Mouse (Mus musculus): ENCODE results near the gene Kcnab1. TPM values are rescaled to one million over a fixed set of nuclear protein-coding genes. Genes with fewer than 3 reads are reported as not detected.

The Kcnab1 gene
- polyA plus RNA-seq, 1 experiment, result 0.07 TPM

GRCm38 (mm10) chr3:65175819-65176218 is 66.6 kb downstream of the Kcnab1 start:
- H3ac ChIP-seq (ENCODE audit: control insufficient read depth, insufficient read length, low read depth), result no peak overlapping the region
- H3K27me3 ChIP-seq (ENCODE audit: control insufficient read depth, insufficient read depth, insufficient read length), result no peaks in the 10 kb centered on the region
- H3K36me3 ChIP-seq (ENCODE audit: control insufficient read depth, insufficient read depth), result no peaks in the 10 kb centered on the region
- no peaks in the 10 kb centered on the region for H3K79me3 ChIP-seq (ENCODE audit: low read depth)
- H3K4me3 ChIP-seq (ENCODE audit: insufficient read depth, poor library complexity, severe bottlenecking), result no peak overlapping the region
- H3K79me2 ChIP-seq (ENCODE audit: control insufficient read depth, insufficient read depth), result no peaks in the 10 kb centered on the region
- TF ChIP-seq USF1 (IDR thresholded peaks at IDR 0.05; ENCODE audit: low read depth) (no peak), CEBPB (IDR thresholded peaks at IDR 0.05; ENCODE audit: low read depth) (no peak), MYOG (IDR thresholded peaks at IDR 0.05; ENCODE audit: control insufficient read depth, extremely low read depth, insufficient read length) (no peak), FOSL1 (IDR thresholded peaks at IDR 0.05; ENCODE audit: insufficient read depth, low read length, poor library complexity, severe bottlenecking) (no peak), MYOD1 (IDR thresholded peaks at IDR 0.05; ENCODE audit: control insufficient read depth, insufficient read length, low read depth) (no peak), MAX (IDR thresholded peaks at IDR 0.05) (no peak), CTCF (IDR thresholded peaks at IDR 0.05; ENCODE audit: control insufficient read depth, insufficient read depth, insufficient read length) (no peak)

- Histone ChIP-seq H3K36me3 (ENCODE audit: control insufficient read depth, insufficient read depth) (no peaks in the 10 kb centered on the region), H3K79me2 (ENCODE audit: control insufficient read depth, insufficient read depth) (no peaks in the 10 kb centered on the region), H3ac (ENCODE audit: control insufficient read depth, insufficient read length, low read depth) (no peak overlapping the region), H3K27me3 (ENCODE audit: control insufficient read depth, insufficient read depth, insufficient read length) (no peaks in the 10 kb centered on the region), H3K79me3 (ENCODE audit: low read depth) (no peaks in the 10 kb centered on the region), H3K4me3 (ENCODE audit: insufficient read depth, poor library complexity, severe bottlenecking) (no peak overlapping the region)
- TF ChIP-seq FOSL1 (IDR thresholded peaks at IDR 0.05; ENCODE audit: insufficient read depth, low read length, poor library complexity, severe bottlenecking), result no peak
- TF ChIP-seq USF1 (IDR thresholded peaks at IDR 0.05; ENCODE audit: low read depth), result no peak
- TF ChIP-seq MYOG (IDR thresholded peaks at IDR 0.05; ENCODE audit: control insufficient read depth, extremely low read depth, insufficient read length), result no peak
- TF ChIP-seq CTCF (IDR thresholded peaks at IDR 0.05; ENCODE audit: control insufficient read depth, insufficient read depth, insufficient read length), result no peak
- TF ChIP-seq CEBPB (IDR thresholded peaks at IDR 0.05; ENCODE audit: low read depth), result no peak
- TF ChIP-seq MAX (IDR thresholded peaks at IDR 0.05), result no peak
- TF ChIP-seq MYOD1 (IDR thresholded peaks at IDR 0.05; ENCODE audit: control insufficient read depth, insufficient read length, low read depth), result no peak
Observed at GRCm38 (mm10) chr3:65176846-65177245, 67.7 kb downstream of the Kcnab1 start.

- Histone ChIP-seq H3K79me3 (ENCODE audit: low read depth) (no peaks in the 10 kb centered on the region), H3K4me3 (ENCODE audit: insufficient read depth, poor library complexity, severe bottlenecking) (no peak overlapping the region), H3K36me3 (ENCODE audit: control insufficient read depth, insufficient read depth) (no peaks in the 10 kb centered on the region), H3ac (ENCODE audit: control insufficient read depth, insufficient read length, low read depth) (no peak overlapping the region), H3K79me2 (ENCODE audit: control insufficient read depth, insufficient read depth) (no peaks in the 10 kb centered on the region), H3K27me3 (ENCODE audit: control insufficient read depth, insufficient read depth, insufficient read length) (no peaks in the 10 kb centered on the region)
- TF ChIP-seq MYOG (IDR thresholded peaks at IDR 0.05; ENCODE audit: control insufficient read depth, extremely low read depth, insufficient read length) (no peak), CEBPB (IDR thresholded peaks at IDR 0.05; ENCODE audit: low read depth) (peak; percentile 65)
Observed at GRCm38 (mm10) chr3:65187833-65188698, 78.9 kb downstream of the Kcnab1 start.

- no peaks in the 10 kb centered on the region for H3K27me3 ChIP-seq (ENCODE audit: control insufficient read depth, insufficient read depth, insufficient read length)
- H3K79me2 ChIP-seq (ENCODE audit: control insufficient read depth, insufficient read depth), result no peaks in the 10 kb centered on the region
- H3K79me3 ChIP-seq (ENCODE audit: low read depth), result no peaks in the 10 kb centered on the region
- no peak overlapping the region for H3K4me3 ChIP-seq (ENCODE audit: insufficient read depth, poor library complexity, severe bottlenecking)
- no peak for TF ChIP-seq CEBPB (IDR thresholded peaks at IDR 0.05; ENCODE audit: low read depth)
- TF ChIP-seq MYOG (IDR thresholded peaks at IDR 0.05; ENCODE audit: control insufficient read depth, extremely low read depth, insufficient read length), result no peak
- no peak for TF ChIP-seq FOSL1 (IDR thresholded peaks at IDR 0.05; ENCODE audit: insufficient read depth, low read length, poor library complexity, severe bottlenecking)
- no peak for TF ChIP-seq MAX (IDR thresholded peaks at IDR 0.05)
- TF ChIP-seq CTCF (IDR thresholded peaks at IDR 0.05; ENCODE audit: control insufficient read depth, insufficient read depth, insufficient read length), result no peak
- no peak for TF ChIP-seq USF1 (IDR thresholded peaks at IDR 0.05; ENCODE audit: low read depth)
- no peak for TF ChIP-seq MYOD1 (IDR thresholded peaks at IDR 0.05; ENCODE audit: control insufficient read depth, insufficient read length, low read depth)
- H3ac ChIP-seq (ENCODE audit: control insufficient read depth, insufficient read length, low read depth), result no peak overlapping the region
- H3K36me3 ChIP-seq (ENCODE audit: control insufficient read depth, insufficient read depth), result no peaks in the 10 kb centered on the region
Observed at GRCm38 (mm10) chr3:65200611-65201010, 91.4 kb downstream of the Kcnab1 start.

- Histone ChIP-seq H3K4me3 (ENCODE audit: insufficient read depth, poor library complexity, severe bottlenecking) (no peak overlapping the region), H3K36me3 (ENCODE audit: control insufficient read depth, insufficient read depth) (no peaks in the 10 kb centered on the region), H3K79me3 (ENCODE audit: low read depth) (no peaks in the 10 kb centered on the region), H3K27me3 (ENCODE audit: control insufficient read depth, insufficient read depth, insufficient read length) (no peaks in the 10 kb centered on the region), H3ac (ENCODE audit: control insufficient read depth, insufficient read length, low read depth) (no peak overlapping the region), H3K79me2 (ENCODE audit: control insufficient read depth, insufficient read depth) (no peaks in the 10 kb centered on the region)
- no peak for TF ChIP-seq CEBPB (IDR thresholded peaks at IDR 0.05; ENCODE audit: low read depth)
- TF ChIP-seq MYOD1 (IDR thresholded peaks at IDR 0.05; ENCODE audit: control insufficient read depth, insufficient read length, low read depth), result no peak
- no peak for TF ChIP-seq FOSL1 (IDR thresholded peaks at IDR 0.05; ENCODE audit: insufficient read depth, low read length, poor library complexity, severe bottlenecking)
- no peak for TF ChIP-seq USF1 (IDR thresholded peaks at IDR 0.05; ENCODE audit: low read depth)
- TF ChIP-seq CTCF (IDR thresholded peaks at IDR 0.05; ENCODE audit: control insufficient read depth, insufficient read depth, insufficient read length), result no peak
- no peak for TF ChIP-seq MYOG (IDR thresholded peaks at IDR 0.05; ENCODE audit: control insufficient read depth, extremely low read depth, insufficient read length)
- no peak for TF ChIP-seq MAX (IDR thresholded peaks at IDR 0.05)
Observed at GRCm38 (mm10) chr3:65203361-65204117, 94.4 kb downstream of the Kcnab1 start.

Data from C2C12 (cell line).